Mouse (Mus musculus): ENCODE measurements around the gene Acsl6.
"Not testable (repeated sequence)": the region's sequence is repeated elsewhere in the genome, so short reads cannot be mapped to it uniquely, and the experiment has no call there.

Acsl6 gene

DNA sequence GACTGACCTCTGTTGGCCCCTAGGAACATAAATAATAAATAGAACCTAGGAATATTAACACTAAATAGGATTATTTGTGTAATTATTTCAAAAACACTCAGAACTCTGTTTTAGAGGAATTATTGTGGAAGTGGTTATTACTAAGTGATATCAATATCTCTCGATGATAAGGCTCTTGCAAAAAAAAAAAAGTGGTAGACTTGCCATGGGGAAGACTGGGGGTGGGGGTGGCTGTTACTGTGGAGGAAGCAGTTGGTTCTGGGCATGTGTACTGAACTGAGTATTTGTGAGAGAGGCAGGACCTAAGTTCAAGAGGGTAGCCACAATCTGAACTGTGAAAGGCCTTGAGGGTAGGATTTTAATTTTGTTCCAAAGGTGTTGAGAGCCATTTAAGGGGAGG, 93.1 kb downstream of the Acsl6 start:
- no peak for DNase-seq

DNA sequence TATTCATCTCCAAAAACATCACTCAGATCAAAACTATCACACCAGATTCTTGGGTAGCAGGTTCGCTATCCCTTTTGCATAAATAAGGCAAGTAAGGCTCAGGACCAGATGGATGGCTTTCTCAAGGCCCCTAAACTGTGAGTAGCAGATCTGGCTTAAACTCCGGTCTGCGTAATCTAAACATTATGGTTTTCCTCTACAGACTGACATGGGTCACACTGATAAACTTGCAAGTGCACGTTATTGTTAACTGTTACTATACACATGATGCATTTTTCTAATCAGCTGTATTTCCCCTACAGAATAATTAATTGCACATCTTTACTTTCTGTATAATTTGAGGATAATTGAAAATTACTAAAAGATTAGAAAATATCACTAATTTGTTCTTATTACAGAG, 94.5 kb downstream of the Acsl6 start:
- DNase-seq, result no peak

DNA sequence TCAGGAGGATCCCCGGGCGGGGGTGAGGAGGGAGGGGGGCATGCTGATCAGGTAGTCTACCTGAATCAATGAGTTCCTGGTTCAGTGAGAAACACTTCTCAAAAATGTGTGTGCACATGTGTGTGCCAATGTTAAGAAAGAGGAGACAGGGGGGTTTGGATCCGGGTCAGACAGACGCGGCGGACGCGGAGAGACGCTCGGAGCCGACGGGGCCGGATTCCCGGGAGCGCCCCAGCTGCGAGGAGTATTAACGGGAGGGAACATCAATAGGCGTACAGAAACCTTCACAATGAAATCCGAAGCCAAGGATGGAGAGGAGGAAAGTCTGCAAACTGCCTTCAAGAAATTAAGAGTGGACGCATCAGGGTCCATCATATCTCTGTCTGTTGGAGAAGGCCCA, 97.2 kb downstream of the Acsl6 start:
- not testable (repeated sequence) for DNase-seq

DNA sequence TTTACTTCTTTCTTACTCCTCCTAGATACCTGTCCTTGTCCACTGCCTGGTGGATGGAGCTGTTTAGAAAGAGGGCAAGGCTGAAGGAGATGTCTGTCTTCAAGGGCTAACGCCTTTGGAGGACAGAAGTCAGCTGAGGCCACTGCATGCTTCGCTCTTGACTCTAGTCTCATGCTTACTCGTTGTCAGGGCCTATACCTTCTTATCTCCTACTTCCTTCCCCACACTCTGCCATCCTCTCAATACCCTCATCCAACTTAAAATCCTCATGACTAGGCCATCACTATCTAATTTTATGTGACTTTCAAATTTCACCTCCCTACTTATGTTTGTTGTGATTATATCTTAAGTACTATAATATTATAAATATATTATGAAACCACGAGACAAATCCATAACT, 101.3 kb downstream of the Acsl6 start:
- DNase-seq, result no peak

DNA sequence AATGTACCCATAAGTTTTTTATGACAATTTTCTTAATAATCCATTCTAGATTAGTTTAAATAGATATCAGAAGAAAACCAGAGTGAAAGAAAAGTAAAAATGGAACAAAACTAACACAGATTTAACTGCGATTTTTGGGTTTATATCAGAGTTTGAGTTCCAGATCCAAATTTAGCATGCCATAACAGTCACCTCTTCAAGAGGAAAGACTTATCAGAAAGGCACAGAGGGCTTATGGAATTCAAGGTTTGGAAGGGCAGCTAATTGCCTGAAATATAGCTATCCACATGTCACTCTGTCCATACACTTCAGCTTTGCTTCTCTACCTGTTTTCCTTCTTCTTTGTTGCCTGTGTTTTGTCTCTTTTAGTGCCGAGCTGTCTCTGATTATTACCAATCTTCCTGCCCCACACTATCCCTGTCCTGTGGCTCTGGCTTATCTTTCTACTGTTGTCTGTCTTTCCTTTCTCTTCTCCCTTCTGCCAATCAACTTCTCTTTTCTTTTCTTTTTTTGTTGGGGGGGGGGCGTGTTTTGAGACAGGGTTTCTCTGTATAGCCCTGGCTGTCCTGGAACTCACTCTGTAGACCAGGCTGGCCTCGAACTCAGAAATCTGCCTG, 103.4 kb downstream of the Acsl6 start:
- DNase-seq, result no peak

DNA sequence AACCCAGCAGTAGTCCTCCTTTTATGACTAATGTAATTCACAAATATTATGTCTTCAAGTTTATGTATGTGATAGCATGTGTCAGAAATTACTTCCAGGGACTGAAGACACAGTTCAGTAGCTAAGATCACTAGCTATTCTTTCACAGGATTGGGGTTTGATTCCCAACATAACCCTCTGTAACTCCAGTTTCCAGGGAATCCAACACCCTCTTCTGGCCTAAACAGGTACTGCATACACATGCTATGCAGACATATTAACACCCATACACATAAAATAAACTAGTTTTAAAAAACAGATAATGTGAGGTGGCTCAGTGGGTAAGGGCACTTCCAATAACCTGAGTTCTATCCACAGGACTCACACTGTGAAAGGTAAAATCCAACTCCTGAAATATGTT, 107.0 kb downstream of the Acsl6 start:
- DNase-seq, result no peak

DNA sequence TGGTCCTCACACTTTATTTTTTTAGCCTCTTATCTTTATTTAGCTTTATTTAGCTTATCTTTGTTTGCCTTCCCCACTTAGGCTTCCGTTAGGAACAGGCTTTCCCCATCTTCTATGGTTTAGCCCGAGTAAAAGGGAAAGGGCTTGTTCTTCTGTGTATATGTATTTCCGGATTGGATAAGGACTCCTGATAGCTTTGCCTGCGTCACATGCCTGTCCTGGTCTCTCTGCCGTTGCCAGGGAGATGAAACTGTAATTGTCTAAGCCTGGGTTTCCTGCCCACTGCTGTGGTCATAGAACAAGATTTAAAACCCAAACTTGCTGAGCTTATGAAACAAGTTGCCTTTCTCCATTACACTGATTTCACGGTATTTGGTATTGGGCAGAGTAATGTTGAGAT, 109.4 kb downstream of the Acsl6 start:
- DNase-seq, result peak; percentile 58
